Mouse (Mus musculus) limb, embryonic 14.5 days (tissue): Measurements from ENCODE around the gene Rnf212b. TPM values are rescaled to one million over a fixed set of nuclear protein-coding genes. Genes with fewer than 3 reads are reported as not detected.

Experiments used
- ATAC-seq: fragments of 200-750 bp; cut with Nextera tagmentation; 2 replicates; pipeline ENCODE4 v1.8.0; 2017; ENCODE audit warnings: low read depth, moderate number of reproducible peaks, moderate TSS enrichment; ENCODE audit not compliant: low FRiP score
- DNase-seq: peaks from one replicate; pipeline ENCODE4 v3.0.0-alpha.2; 2015; ENCODE audit warnings: low spot score
- H3K27ac ChIP-seq: fragments of 300-500 bp; sonication (generic); replicated peaks from 2 replicates; pipeline ENCODE4 v1.5.1; 2014; ENCODE audit warnings: low read depth, mild to moderate bottlenecking, low read length, moderate library complexity, mixed read lengths
- H3K27me3 ChIP-seq: fragments of 300-500 bp; sonication (generic); 2 replicates; pipeline ENCODE4 v1.6.1; 2014; ENCODE audit warnings: low read length, mixed read lengths; ENCODE audit not compliant: control insufficient read depth, insufficient read depth
- H3K36me3 ChIP-seq: fragments of 300-500 bp; sonication (generic); 2 replicates; pipeline ENCODE4 v1.6.1; 2014; ENCODE audit warnings: mild to moderate bottlenecking, low read length, moderate library complexity, mixed read lengths; ENCODE audit not compliant: control insufficient read depth, insufficient read depth
- H3K4me1 ChIP-seq: fragments of 300-500 bp; sonication (generic); 2 replicates; pipeline ENCODE4 v1.6.1; 2014; ENCODE audit warnings: antibody characterized with exemption, low read length, mixed read lengths; ENCODE audit not compliant: control insufficient read depth, insufficient read depth
- H3K4me2 ChIP-seq: fragments of 300-500 bp; sonication (generic); replicated peaks from 2 replicates; pipeline ENCODE4 v1.6.1; 2014; ENCODE audit warnings: low read depth, mild to moderate bottlenecking, low read length, moderate library complexity; ENCODE audit not compliant: severe bottlenecking
- H3K4me3 ChIP-seq: fragments of 300-500 bp; sonication (generic); replicated peaks from 2 replicates; pipeline ENCODE4 v1.5.1; 2014; ENCODE audit warnings: low read length
- H3K9ac ChIP-seq: fragments of 300-500 bp; sonication (generic); 2 replicates; pipeline ENCODE4 v1.6.1; 2014; ENCODE audit warnings: mild to moderate bottlenecking, low read depth, low read length, moderate library complexity; ENCODE audit not compliant: severe bottlenecking
- H3K9me3 ChIP-seq: fragments of 300-500 bp; sonication (generic); 2 replicates; pipeline ENCODE4 v1.6.1; 2016; ENCODE audit warnings: low read length; ENCODE audit not compliant: control insufficient read depth
- POLR2A ChIP-seq: fragments of 200-500 bp; IDR thresholded peaks from 2 replicates; pipeline ENCODE4 v1.8.0; 2012; ENCODE audit warnings: inconsistent platforms, mild to moderate bottlenecking, moderate library complexity, borderline replicate concordance; ENCODE audit not compliant: insufficient read depth, insufficient read length; ENCODE audit errors: extremely low read depth
- WGBS: fragments of 180-500 bp; shearing (Covaris S2); extraction: QIAGEN DNeasy Blood & Tissue Kit; methylation state at CpG from one replicate; pipeline ENCODE4 v1.1.7; 2014; 5-methylcytosine and 5-hydroxymethylcytosine counted together
- polyA plus RNA-seq, 2 experiments: library from polyadenylated mRNA; depleted of rRNA in 1 of 2; stranded (reverse) in 1 of 2; unstranded in 1 of 2; fragments of >200 nt; fragmentation: Nextera tagmentation in 1 of 2; extraction: Ambion mirVana in 1 of 2; gene quantifications; 2 replicates each; pipeline versions ENCODE4 v1.2.1 to v1.2.3; 2012 to 2014

Rnf212b gene
- polyA plus RNA-seq, 2 experiments = not detected

- Histone ChIP-seq H3K4me1 (no peaks in the 10 kb centered on the region), H3K4me3 (no peak overlapping the region), H3K4me2 (no peak overlapping the region), H3K27ac (no peak overlapping the region), H3K27me3 (no peaks in the 10 kb centered on the region), H3K9ac (no peak overlapping the region), H3K36me3 (no peaks in the 10 kb centered on the region), H3K9me3 (no peaks in the 10 kb centered on the region)
- ATAC-seq = no peak
- TF ChIP-seq POLR2A = no peak
- DNase-seq = no peak
- WGBS = 75% methylated on average over 20 of the region's 20 CpGs
These were observed 41.5 kb upstream of the Rnf212b start for GRCm38 (mm10) chr14:54772333-54772856.

- Histone ChIP-seq H3K27ac (no peak overlapping the region), H3K36me3 (no peaks in the 10 kb centered on the region), H3K4me1 (no peaks in the 10 kb centered on the region; the same call in 1 of the 2 replicates), H3K9ac (no peak overlapping the region), H3K4me3 (no peak overlapping the region), H3K4me2 (no peak overlapping the region), H3K9me3 (no peaks in the 10 kb centered on the region), H3K27me3 (peaks cover 15% of the 10 kb centered on the region)
- TF ChIP-seq POLR2A = no peak
- DNase-seq (no peak), ATAC-seq (no peak)
- 82% methylated on average over 7 of the region's 7 CpGs for WGBS
These were observed 38.4 kb upstream of the Rnf212b start for GRCm38 (mm10) chr14:54775534-54776041.

- H3K27me3 ChIP-seq = peaks cover 27% of the 10 kb centered on the region
- no peak for TF ChIP-seq POLR2A
- no peak overlapping the region for H3K9ac ChIP-seq
- H3K27ac ChIP-seq = no peak overlapping the region
- DNase-seq (no peak), ATAC-seq (no peak)
- H3K4me2 ChIP-seq = no peak overlapping the region
- 85% methylated on average over 5 of the region's 5 CpGs for WGBS
- H3K9me3 ChIP-seq = no peaks in the 10 kb centered on the region
- no peaks in the 10 kb centered on the region for H3K36me3 ChIP-seq
- H3K4me3 ChIP-seq = no peak overlapping the region
- peaks cover 3% of the 10 kb centered on the region; the same call in 1 of the 2 replicates for H3K4me1 ChIP-seq
These were observed 37.2 kb upstream of the Rnf212b start for GRCm38 (mm10) chr14:54776768-54777167.

GRCm38 (mm10) chr14:54777893-54778292 lies 36.0 kb upstream of the Rnf212b start:
- 81% methylated on average over 4 of the region's 4 CpGs for WGBS
- Histone ChIP-seq H3K4me3 (no peak overlapping the region), H3K27me3 (peaks cover 36% of the 10 kb centered on the region), H3K4me1 (peaks cover 3% of the 10 kb centered on the region; the same call in 1 of the 2 replicates), H3K4me2 (no peak overlapping the region), H3K36me3 (no peaks in the 10 kb centered on the region), H3K9me3 (no peaks in the 10 kb centered on the region), H3K9ac (no peak overlapping the region), H3K27ac (no peak overlapping the region)
- ATAC-seq (no peak), DNase-seq (no peak)
- TF ChIP-seq POLR2A = no peak

GRCm38 (mm10) chr14:54780084-54780483 lies 33.9 kb upstream of the Rnf212b start:
- ATAC-seq (no peak), DNase-seq (no peak)
- Histone ChIP-seq H3K27me3 (peaks cover 36% of the 10 kb centered on the region), H3K36me3 (no peaks in the 10 kb centered on the region), H3K4me1 (peaks cover 3% of the 10 kb centered on the region; the same call in 1 of the 2 replicates), H3K9ac (no peak overlapping the region), H3K4me3 (no peak overlapping the region), H3K9me3 (no peaks in the 10 kb centered on the region), H3K27ac (no peak overlapping the region), H3K4me2 (no peak overlapping the region)
- TF ChIP-seq POLR2A = no peak
- WGBS = 85% methylated on average over 9 of the region's 9 CpGs
